Mouse (Mus musculus) brown adipose tissue, adult 24 weeks (tissue): ENCODE data around the gene Sema5a. TPM values are rescaled to one million over a fixed set of nuclear protein-coding genes. Genes with fewer than 3 reads are reported as not detected.

ENCODE experiments used
- H3K27ac ChIP-seq: fragments of 200-500 bp; replicated peaks from 2 replicates; pipeline ENCODE4 v1.5.1; 2012; ENCODE audit warnings: low read depth, mild to moderate bottlenecking, low read length
- H3K4me1 ChIP-seq: fragments of 200-500 bp; 2 replicates; pipeline ENCODE4 v1.6.1; 2012; ENCODE audit warnings: low read length, mixed read lengths; ENCODE audit not compliant: control insufficient read depth, insufficient read depth, insufficient read length
- H3K4me3 ChIP-seq: fragments of 200-500 bp; 2 replicates; pipeline ENCODE4 v1.5.1; 2012; ENCODE audit warnings: low read depth, mild to moderate bottlenecking, low read length, moderate library complexity; ENCODE audit not compliant: insufficient read depth
- polyA plus RNA-seq: library from polyadenylated mRNA; stranded (reverse); fragments of >200 nt; gene quantifications from 2 replicates; pipeline ENCODE4 v1.2.4, GENCODE M21; 2012; ENCODE audit not compliant: missing spikeins, insufficient read depth, insufficient read length

The Sema5a gene
- polyA plus RNA-seq, 1 experiment, result 1.7 TPM

GRCm38 (mm10) chr15:32343544-32343943 lies 98.9 kb downstream of the Sema5a start:
- Histone ChIP-seq H3K27ac (no peak overlapping the region), H3K4me3 (no peak overlapping the region), H3K4me1 (peaks cover 10% of the 10 kb centered on the region; the same call in 1 of the 2 replicates)

GRCm38 (mm10) chr15:32347315-32347714 lies 102.7 kb downstream of the Sema5a start:
- peak overlapping the region; percentile 26 for H3K27ac ChIP-seq
- H3K4me3 ChIP-seq, result 0 out of 2 replicates have a peak overlapping the region, but pooled peaks have one; percentile 11
- H3K4me1 ChIP-seq, result peaks cover 5% of the 10 kb centered on the region; the same call in 1 of the 2 replicates

GRCm38 (mm10) chr15:32349276-32349675 lies 104.7 kb downstream of the Sema5a start:
- no peak overlapping the region for H3K27ac ChIP-seq
- H3K4me3 ChIP-seq, result no peak overlapping the region
- H3K4me1 ChIP-seq, result peaks cover 5% of the 10 kb centered on the region; the same call in 1 of the 2 replicates

GRCm38 (mm10) chr15:32352995-32353394 lies 108.4 kb downstream of the Sema5a start:
- H3K4me3 ChIP-seq, result no peak overlapping the region
- H3K4me1 ChIP-seq, result no peaks in the 10 kb centered on the region
- H3K27ac ChIP-seq, result no peak overlapping the region

GRCm38 (mm10) chr15:32353513-32353912 lies 108.9 kb downstream of the Sema5a start:
- no peaks in the 10 kb centered on the region for H3K4me1 ChIP-seq
- no peak overlapping the region for H3K4me3 ChIP-seq
- no peak overlapping the region for H3K27ac ChIP-seq

GRCm38 (mm10) chr15:32356805-32357204 lies 112.2 kb downstream of the Sema5a start:
- Histone ChIP-seq H3K4me3 (no peak overlapping the region), H3K4me1 (no peaks in the 10 kb centered on the region), H3K27ac (no peak overlapping the region)

- H3K4me3 ChIP-seq, result no peak overlapping the region
- no peaks in the 10 kb centered on the region for H3K4me1 ChIP-seq
Measured at GRCm38 (mm10) chr15:32367841-32368240, 123.2 kb downstream of the Sema5a start.

GRCm38 (mm10) chr15:32370914-32371313 lies 126.3 kb downstream of the Sema5a start:
- no peak overlapping the region for H3K27ac ChIP-seq
- H3K4me1 ChIP-seq, result no peaks in the 10 kb centered on the region
- no peak overlapping the region for H3K4me3 ChIP-seq

More at GRCm38 (mm10) chr15:32367841-32368240, 123.2 kb downstream of the Sema5a start:
- no peak overlapping the region for H3K27ac ChIP-seq

GRCm38 (mm10) chr15:32371385-32371784 lies 126.8 kb downstream of the Sema5a start:
- Histone ChIP-seq H3K27ac (no peak overlapping the region), H3K4me3 (no peak overlapping the region), H3K4me1 (no peaks in the 10 kb centered on the region)

GRCm38 (mm10) chr15:32376326-32376725 lies 131.7 kb downstream of the Sema5a start:
- Histone ChIP-seq H3K4me1 (no peaks in the 10 kb centered on the region), H3K27ac (no peak overlapping the region), H3K4me3 (no peak overlapping the region)

- no peaks in the 10 kb centered on the region for H3K4me1 ChIP-seq
- H3K27ac ChIP-seq, result no peak overlapping the region
- no peak overlapping the region for H3K4me3 ChIP-seq
Measured at GRCm38 (mm10) chr15:32377781-32378180, 133.2 kb downstream of the Sema5a start.

- no peak overlapping the region for H3K4me3 ChIP-seq
- H3K4me1 ChIP-seq, result no peaks in the 10 kb centered on the region
- no peak overlapping the region for H3K27ac ChIP-seq
Measured at GRCm38 (mm10) chr15:32380311-32380710, 135.7 kb downstream of the Sema5a start.

GRCm38 (mm10) chr15:32382930-32383481 lies 138.4 kb downstream of the Sema5a start:
- Histone ChIP-seq H3K4me1 (no peaks in the 10 kb centered on the region), H3K27ac (no peak overlapping the region), H3K4me3 (no peak overlapping the region)

- no peak overlapping the region for H3K4me3 ChIP-seq
- no peak overlapping the region for H3K27ac ChIP-seq
- no peaks in the 10 kb centered on the region for H3K4me1 ChIP-seq
Measured at GRCm38 (mm10) chr15:32396241-32396890, 151.8 kb downstream of the Sema5a start.

- no peak overlapping the region for H3K27ac ChIP-seq
- no peak overlapping the region for H3K4me3 ChIP-seq
- H3K4me1 ChIP-seq, result no peaks in the 10 kb centered on the region
Measured at GRCm38 (mm10) chr15:32397064-32397463, 152.5 kb downstream of the Sema5a start.

GRCm38 (mm10) chr15:32398721-32399120 lies 154.1 kb downstream of the Sema5a start:
- no peaks in the 10 kb centered on the region for H3K4me1 ChIP-seq
- no peak overlapping the region for H3K27ac ChIP-seq
- no peak overlapping the region for H3K4me3 ChIP-seq
